Mouse (Mus musculus) CH12.LX (cell line): ENCODE results near the gene Gm45713.

ENCODE experiments used
- BHLHE40 ChIP-seq: IDR thresholded peaks from 2 replicates; pipeline ENCODE4 v1.6.1; 2011; ENCODE audit warnings: mild to moderate bottlenecking, low read depth, low read length, improper control_type of control experiment
- CHD2 ChIP-seq: IDR thresholded peaks from 2 replicates; pipeline ENCODE4 v1.6.1; 2011; ENCODE audit warnings: low read length, improper control_type of control experiment
- CTCF ChIP-seq, 2 experiments: IDR thresholded peaks in 1 of 2; conservative IDR thresholded peaks in 1 of 2; 2 replicates each; pipeline ENCODE4 v1.5.1; 2011 to 2012; ENCODE audit warnings: low read depth in 2 of 2, low read length in 2 of 2, improper control_type of control experiment in 1 of 2, inconsistent platforms in 1 of 2, mild to moderate bottlenecking in 1 of 2, moderate library complexity in 1 of 2
- E2F4 ChIP-seq: IDR thresholded peaks from 2 replicates; pipeline ENCODE4 v1.6.1; 2011; ENCODE audit warnings: low read depth, low read length, improper control_type of control experiment; ENCODE audit not compliant: insufficient replicate concordance
- EP300 ChIP-seq: IDR thresholded peaks from 2 replicates; pipeline ENCODE4 v1.6.1; 2011; ENCODE audit warnings: low read length, improper control_type of control experiment
- HCFC1 ChIP-seq: IDR thresholded peaks from 2 replicates; pipeline ENCODE4 v1.6.1; 2012; ENCODE audit warnings: low read depth, mild to moderate bottlenecking, inconsistent platforms, low read length, improper control_type of control experiment
- IRF4 ChIP-seq: IDR thresholded peaks from 2 replicates; pipeline ENCODE4 v1.6.1; 2014; ENCODE audit warnings: low read depth, mild to moderate bottlenecking, inconsistent platforms, low read length, improper control_type of control experiment
- JUND ChIP-seq: conservative IDR thresholded peaks from 2 replicates; pipeline ENCODE4 v1.6.1; 2011; ENCODE audit warnings: low read depth, low read length, improper control_type of control experiment
- MAZ ChIP-seq: IDR thresholded peaks from 2 replicates; pipeline ENCODE4 v1.6.1; 2012; ENCODE audit warnings: low read depth, mild to moderate bottlenecking, inconsistent platforms, low read length, improper control_type of control experiment, moderate library complexity
- MEF2A ChIP-seq: IDR thresholded peaks from 2 replicates; pipeline ENCODE4 v1.6.1; 2014; ENCODE audit warnings: low read depth, mild to moderate bottlenecking, inconsistent platforms, low read length, improper control_type of control experiment, borderline replicate concordance
- POLR2A ChIP-seq: IDR thresholded peaks from 2 replicates; pipeline ENCODE4 v1.6.1; 2011; ENCODE audit warnings: low read depth, mild to moderate bottlenecking, improper control_type of control experiment, low read length
- RAD21 ChIP-seq: IDR thresholded peaks from 2 replicates; pipeline ENCODE4 v1.6.1; 2011; ENCODE audit warnings: low read depth, mild to moderate bottlenecking, low read length, improper control_type of control experiment, moderate library complexity
- SMC3 ChIP-seq: IDR thresholded peaks from 2 replicates; pipeline ENCODE4 v1.6.1; 2011; ENCODE audit warnings: low read depth, low read length, improper control_type of control experiment
- USF1 ChIP-seq: IDR thresholded peaks from 2 replicates; pipeline ENCODE4 v1.6.1; 2014; ENCODE audit warnings: low read depth, mild to moderate bottlenecking, inconsistent platforms, low read length, improper control_type of control experiment

- TF ChIP-seq IRF4 (peak; percentile 59), CTCF (conservative IDR thresholded peaks at IDR 0.05 in 1 of 2, IDR thresholded peaks at IDR 0.05 in 1 of 2; ENCODE audit: low read depth in 2 of 2, low read length in 2 of 2) (0 out of 4 replicates have a peak, but pooled peaks of 1 of the 2 experiments have one; percentile 8), E2F4 (peak; percentile 91; the same call in 1 of the 2 replicates), JUND (no peak), BHLHE40 (peak; percentile 97), MEF2A (no peak; the same call in 1 of the 2 replicates), EP300 (no peak), POLR2A (peak; percentile 86), MAZ (no peak), CHD2 (peak; percentile 98), USF1 (peak; percentile 85), RAD21 (no peak), HCFC1 (peak; percentile 87), SMC3 (no peak)
These were observed 11.5 kb downstream of the Gm45713 start, which contains the start of gene Rps11 for GRCm38 (mm10) chr7:45124224-45125143.
